Mouse (Mus musculus) cerebellum, postnatal 4 days (tissue): ENCODE measurements around the gene Capg.

Source experiments
- DNase-seq, 2 experiments: peaks; one replicate each; pipeline ENCODE4 v3.0.0; 2022; ENCODE audit warnings: low spot score in 2 of 2, mixed read lengths in 1 of 2

Gene Capg

GRCm38 (mm10) chr6:72607676-72608075 lies 63.5 kb downstream of the Capg start:
- no peak for DNase-seq

GRCm38 (mm10) chr6:72608662-72609184 lies 64.5 kb downstream of the Capg start:
- DNase-seq, result no peak

DNA sequence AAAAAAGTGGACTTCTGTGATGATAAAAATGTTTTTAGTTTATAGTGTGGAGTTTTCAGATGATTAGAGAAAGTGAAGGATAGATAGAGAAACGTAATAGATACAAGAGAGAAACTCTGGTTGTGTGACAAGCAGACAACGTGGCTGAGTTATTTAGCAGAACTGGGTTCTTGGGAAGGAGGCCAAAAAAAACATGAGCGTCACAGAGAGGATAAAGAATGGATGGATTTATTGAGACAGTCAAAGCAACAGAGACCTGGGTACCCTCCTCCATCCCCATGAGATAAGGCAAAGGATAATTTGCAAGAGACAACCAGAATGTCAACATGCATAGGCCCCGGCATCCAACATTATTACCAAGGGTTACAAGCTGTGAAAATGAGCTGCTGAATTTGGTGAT lies 66.1 kb downstream of the Capg start:
- DNase-seq, result no peak
